Mouse (Mus musculus): ENCODE results near the gene Aimp2. TPM values are rescaled to one million over a fixed set of nuclear protein-coding genes. Genes with fewer than 3 reads are reported as not detected.

The Aimp2 gene
- total RNA-seq, 2 experiments from 2014 or later: 31.3 to 31.4 TPM

- no peak for DNase-seq (ENCODE audit: extremely low spot score in 1 of 2, low spot score in 1 of 2)
Observed at GRCm38 (mm10) chr5:143903813-143904212, 5.8 kb downstream of the Aimp2 start.

GRCm38 (mm10) chr5:143902111-143902510, 7.5 kb downstream of the Aimp2 start:
- peak in 1 of 2 experiments; percentile 19 for DNase-seq (ENCODE audit: extremely low spot score in 1 of 2, low spot score in 1 of 2)

- no peak for DNase-seq (ENCODE audit: extremely low spot score in 1 of 2, low spot score in 1 of 2)
Observed at GRCm38 (mm10) chr5:143897635-143898330, 11.9 kb downstream of the Aimp2 start, which contains the start of gene Ankrd61. TSS of gene Ankrd61 (minus strand) at chr5:143897685.

GRCm38 (mm10) chr5:143893396-143893795, 16.3 kb downstream of the Aimp2 start:
- DNase-seq (ENCODE audit: extremely low spot score in 1 of 2, low spot score in 1 of 2): no peak

DNA sequence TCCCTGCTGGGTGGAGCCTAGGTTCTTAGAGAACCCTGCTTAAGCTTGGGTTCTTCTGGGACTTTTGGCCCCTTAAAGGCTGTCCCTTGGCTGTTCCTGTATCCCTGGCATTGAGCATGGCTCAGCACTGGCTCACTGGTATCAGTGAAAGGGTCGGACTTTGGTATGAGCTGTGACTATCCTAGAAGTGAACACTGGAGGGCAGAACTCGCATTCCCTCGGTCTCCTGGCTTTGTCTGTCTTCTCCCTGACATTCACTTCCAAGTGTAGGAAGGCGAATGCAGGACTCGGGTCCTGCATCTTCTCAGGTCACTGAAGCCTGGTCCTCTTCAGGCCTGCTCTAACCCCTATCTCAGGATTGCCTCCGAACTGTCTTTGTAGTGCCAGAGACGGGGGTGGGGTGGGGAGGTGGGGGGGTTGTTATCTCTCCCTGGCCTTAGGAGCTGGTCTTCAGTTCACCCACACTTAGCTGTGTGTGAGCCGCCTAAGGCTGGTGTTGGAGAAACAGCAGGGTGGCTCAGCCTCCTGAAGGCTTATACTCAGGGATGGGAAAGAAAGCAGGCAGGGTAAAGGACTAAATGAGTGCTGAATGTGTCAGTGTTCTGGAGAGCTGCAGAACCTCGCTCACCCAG, 17.3 kb downstream of the Aimp2 start:
- no peak for DNase-seq (ENCODE audit: extremely low spot score in 1 of 2, low spot score in 1 of 2)

- no peak for DNase-seq (ENCODE audit: extremely low spot score in 1 of 2, low spot score in 1 of 2)
Observed at GRCm38 (mm10) chr5:143890741-143891140, 18.9 kb downstream of the Aimp2 start.

GRCm38 (mm10) chr5:143885274-143885673, 24.4 kb downstream of the Aimp2 start:
- no peak for DNase-seq (ENCODE audit: extremely low spot score in 1 of 2, low spot score in 1 of 2)

- DNase-seq (ENCODE audit: extremely low spot score in 1 of 2, low spot score in 1 of 2): no peak
Observed at GRCm38 (mm10) chr5:143874571-143874970, 35.1 kb downstream of the Aimp2 start.

DNA sequence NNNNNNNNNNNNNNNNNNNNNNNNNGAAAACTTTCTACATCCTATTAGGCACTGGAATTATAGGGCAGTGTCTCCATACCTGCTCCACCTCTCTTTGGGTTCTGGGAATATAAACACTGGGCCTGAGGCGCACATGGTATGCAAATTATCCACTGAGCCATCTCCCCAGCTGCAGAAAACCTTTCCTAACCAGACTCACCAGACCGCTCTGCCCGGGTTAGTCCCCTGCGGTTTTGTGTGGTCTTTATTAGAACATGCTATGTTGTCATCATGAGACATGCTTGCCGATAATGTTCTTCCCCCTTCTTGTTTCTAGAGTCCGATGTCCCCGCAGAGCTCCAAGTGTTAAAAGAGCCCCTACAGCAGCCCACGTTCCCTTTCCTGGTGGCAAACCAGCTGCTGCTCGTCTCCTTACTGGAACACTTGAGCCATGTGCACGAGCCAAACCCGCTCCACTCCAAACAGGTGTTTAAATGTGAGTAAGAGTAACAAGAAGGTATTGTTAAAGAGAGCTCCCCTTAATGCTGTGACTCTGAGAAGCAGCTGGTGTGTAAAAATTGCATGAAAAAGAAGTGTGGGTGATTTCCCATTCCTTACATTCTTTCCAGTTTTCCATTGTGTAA, 38.0 kb downstream of the Aimp2 start:
- no peak for DNase-seq (ENCODE audit: extremely low spot score in 1 of 2, low spot score in 1 of 2)

Other genes starting within 250 kb of the Aimp2 start
- gene Usp42, start 177.6 kb downstream of the Aimp2 start, total RNA-seq (2021): 10 to 100 TPM; 17.0 to 26.5 TPM
- gene Eif2ak1, start 92.1 kb downstream of the Aimp2 start, total RNA-seq (2021): 10 to 100 TPM; 41.3 to 41.7 TPM
- gene Ankrd61, start 12.2 kb downstream of the Aimp2 start, total RNA-seq (2021): under 1 TPM in 1 of 2 experiments, not detected in 1; 0.15 TPM
- gene Pms2, start 117 bp upstream of the Aimp2 start, total RNA-seq (2021): 10 to 100 TPM; 11.4 to 16.3 TPM
- 1 to 10 TPM in 1 of 2 experiments, under 1 TPM in 1; 0.64 to 3.7 TPM for gene Gm42421, start 18.3 kb upstream of the Aimp2 start, total RNA-seq (2021)
- gene Rsph10b, start 23.2 kb upstream of the Aimp2 start, total RNA-seq (2021): 1 to 10 TPM; 2.4 TPM
- 10 to 100 TPM; 35.2 to 38.2 TPM for gene Ccz1, start 105.0 kb upstream of the Aimp2 start, total RNA-seq (2021)
- gene Ocm, start 116.8 kb upstream of the Aimp2 start, total RNA-seq (2021): not detected
- 10 to 100 TPM; 92.3 to 94.2 TPM for gene Lmtk2, start 190.6 kb upstream of the Aimp2 start, total RNA-seq (2021)

Measured in layer of hippocampus, postnatal 25 days (tissue).